Mouse (Mus musculus) thymus, adult 18-20 months (tissue): ENCODE data around the gene Oosp3.

ENCODE experiments used
- DNase-seq, 2 experiments: peaks; one replicate each; pipeline ENCODE4 v3.0.0; 2022; ENCODE audit warnings: mixed read lengths in 2 of 2

The Oosp3 gene

GRCm38 (mm10) chr19:11696755-11697154 is at the start of gene Oosp3:
Gene Oosp3, plus strand, starts transcription at chr19:11697055.
- DNase-seq: no peak

- no peak for DNase-seq
Observed at GRCm38 (mm10) chr19:11649564-11649963, 47.3 kb upstream of the Oosp3 start.

- no peak for DNase-seq
Observed at GRCm38 (mm10) chr19:11659142-11659541, 37.7 kb upstream of the Oosp3 start.

GRCm38 (mm10) chr19:11660459-11660858 is 36.4 kb upstream of the Oosp3 start, which contains the start of gene Oosp2:
Gene Oosp2, minus strand, starts transcription at chr19:11660559.
- no peak for DNase-seq

GRCm38 (mm10) chr19:11661562-11661961 is 35.3 kb upstream of the Oosp3 start:
- DNase-seq: no peak

- DNase-seq: no peak
Observed at GRCm38 (mm10) chr19:11690839-11691238, 6.0 kb upstream of the Oosp3 start, which contains the start of gene Oosp1. Gene Oosp1, minus strand, starts transcription at chr19:11691150.

- no peak for DNase-seq
Observed at GRCm38 (mm10) chr19:11691454-11691853, 5.4 kb upstream of the Oosp3 start.

- DNase-seq: no peak
Observed at GRCm38 (mm10) chr19:11698342-11698741, 1.5 kb downstream of the Oosp3 start.

GRCm38 (mm10) chr19:11712451-11712850 is 15.6 kb downstream of the Oosp3 start:
- DNase-seq: no peak

- DNase-seq: no peak
Observed at GRCm38 (mm10) chr19:11720071-11720470, 23.2 kb downstream of the Oosp3 start.

- no peak for DNase-seq
Observed at GRCm38 (mm10) chr19:11723870-11724269, 27.0 kb downstream of the Oosp3 start.

GRCm38 (mm10) chr19:11724275-11724674 is 27.4 kb downstream of the Oosp3 start:
- no peak for DNase-seq

- DNase-seq: no peak
Observed at GRCm38 (mm10) chr19:11725915-11726314, 29.1 kb downstream of the Oosp3 start.

GRCm38 (mm10) chr19:11727304-11727703 is 30.4 kb downstream of the Oosp3 start:
- DNase-seq: no peak

GRCm38 (mm10) chr19:11730278-11730677 is 33.4 kb downstream of the Oosp3 start:
- no peak for DNase-seq

GRCm38 (mm10) chr19:11736455-11736854 is 39.6 kb downstream of the Oosp3 start:
- DNase-seq: no peak

- no peak for DNase-seq
Observed at GRCm38 (mm10) chr19:11745680-11746079, 48.8 kb downstream of the Oosp3 start.

GRCm38 (mm10) chr19:11747298-11747697 is 50.4 kb downstream of the Oosp3 start, which contains the start of gene Gif:
Gene Gif, plus strand, starts transcription at chr19:11747554.
- DNase-seq: no peak
